Comparison of ENCODE assay signal across 22 mouse cellular contexts in the genomic region with DNA sequence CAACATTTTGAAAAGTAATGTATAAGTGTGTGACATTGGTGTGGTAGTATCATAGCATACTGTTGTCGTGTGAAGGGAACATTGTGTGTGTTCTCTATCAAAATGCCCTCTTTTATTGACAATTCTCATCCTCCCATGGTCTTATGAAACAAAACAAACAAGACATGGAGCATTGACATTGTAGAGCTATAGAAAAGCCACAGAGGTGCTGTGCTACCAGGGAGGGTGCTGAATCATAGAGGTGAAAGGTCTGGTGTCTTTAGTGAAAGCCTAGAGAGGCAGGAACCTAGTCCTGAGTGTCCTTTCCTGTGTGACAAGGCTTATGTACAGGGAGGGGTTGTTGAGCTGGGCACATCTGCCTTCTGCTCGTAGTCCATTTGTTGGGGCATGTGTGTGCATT. TPM values are rescaled to one million over a fixed set of nuclear protein-coding genes. Genes with fewer than 3 reads are reported as not detected.
DNase-seq lines count a peak whose midpoint lies in the region; ATAC-seq and TF ChIP-seq lines count a peak whose summit lies in the region.
"Had no signal": no experiment of that assay in that cellular context is flagged by ENCODE, and none has a peak within 500 bp of the region (broad histone marks: within the 10 kb centered on the region; RNA-seq: fewer than 3 reads in every experiment).

No protein-coding gene starts in this region.

- no peaks in the 10 kb centered on the region for H3K27me3 ChIP-seq in liver, embryonic 16.5 days (ENCODE audit: control insufficient read depth, insufficient read depth, low read depth, low read length)
- no peaks in the 10 kb centered on the region for H3K27me3 ChIP-seq in midbrain, embryonic 13.5 days
- no peaks in the 10 kb centered on the region for H3K27me3 ChIP-seq in midbrain, embryonic 10.5 days (ENCODE audit: low read depth, poor library complexity, severe bottlenecking)
- H3K27me3 ChIP-seq: embryonic facial prominence, embryonic 13.5 days; embryonic facial prominence, embryonic 15.5 days; forebrain, embryonic 13.5 days had no signal

- WGBS in liver, embryonic 16.5 days (ENCODE audit: insufficient replicate concordance) = 73% methylated on average over 2 of the region's 2 CpGs
- WGBS in midbrain, embryonic 13.5 days = 90% methylated on average over 2 of the region's 2 CpGs
- WGBS in midbrain, embryonic 10.5 days = 90% methylated on average over 2 of the region's 2 CpGs

- peak overlapping the region; percentile 74; the same call in 1 of the 2 replicates for H3K27ac ChIP-seq in layer of hippocampus, adult 2 months
- H3K27ac ChIP-seq in liver, embryonic 16.5 days (ENCODE audit: low read length) = no peak overlapping the region
- 0 out of 2 replicates have a peak overlapping the region, but pooled peaks have one; percentile 0 for H3K27ac ChIP-seq in midbrain, embryonic 13.5 days
- H3K27ac ChIP-seq in midbrain, embryonic 10.5 days (replicated peaks) = no peak overlapping the region
- H3K27ac ChIP-seq: embryonic facial prominence, embryonic 13.5 days; embryonic facial prominence, embryonic 15.5 days; forebrain, embryonic 10.5 days; forebrain, embryonic 13.5 days had no signal

- no peak overlapping the region for H3K9ac ChIP-seq in liver, embryonic 16.5 days (ENCODE audit: low read depth, low read length)
- no peak overlapping the region for H3K9ac ChIP-seq in midbrain, embryonic 13.5 days (replicated peaks)
- H3K9ac ChIP-seq: embryonic facial prominence, embryonic 13.5 days; embryonic facial prominence, embryonic 15.5 days; forebrain, embryonic 13.5 days had no signal

- TF ChIP-seq CTCF in layer of hippocampus, adult 2 months (conservative IDR thresholded peaks at IDR 0.05) = no peak

- DNase-seq in layer of hippocampus, adult 2 months (ENCODE audit: low spot score in 2 of 2) = no peak
- no peak for DNase-seq in layer of hippocampus, adult 11-12 months (ENCODE audit: low spot score)
- DNase-seq in liver = no peak
- DNase-seq in midbrain, embryonic 10.5 days (ENCODE audit: low spot score) = no peak
- DNase-seq: adrenal gland, adult 2 months; adrenal gland, postnatal 10 days; adrenal gland, postnatal 25 days; cerebellum, adult 11 months; cerebellum, adult 18-20 months; cerebellum, adult 8-10 months; cerebellum, adult 9-11 months; cerebellum, postnatal 14 days; cerebellum, postnatal 36 days; embryo, embryonic 11 days had no signal

- peak; percentile 35; the same call in 1 of the 2 replicates for ATAC-seq in liver, embryonic 16.5 days (ENCODE audit: low read depth)
- no peak for ATAC-seq in midbrain, embryonic 13.5 days
- ATAC-seq: forebrain, embryonic 13.5 days; forebrain, embryonic 16.5 days had no signal

- no peaks in the 10 kb centered on the region for H3K9me3 ChIP-seq in liver, embryonic 16.5 days (replicated peaks; ENCODE audit: control insufficient read depth, low read length)
- no peaks in the 10 kb centered on the region for H3K9me3 ChIP-seq in midbrain, embryonic 13.5 days
- no peaks in the 10 kb centered on the region for H3K9me3 ChIP-seq in midbrain, embryonic 10.5 days (replicated peaks)
- H3K9me3 ChIP-seq: embryonic facial prominence, embryonic 13.5 days; embryonic facial prominence, embryonic 15.5 days; forebrain, embryonic 10.5 days; forebrain, embryonic 13.5 days had no signal

- no peak overlapping the region for H3K4me2 ChIP-seq in liver, embryonic 16.5 days (ENCODE audit: low read depth, low read length)
- no peak overlapping the region for H3K4me2 ChIP-seq in midbrain, embryonic 13.5 days (replicated peaks)
- H3K4me2 ChIP-seq: embryonic facial prominence, embryonic 13.5 days; embryonic facial prominence, embryonic 15.5 days; forebrain, embryonic 13.5 days had no signal

- H3K4me1 ChIP-seq in liver, embryonic 16.5 days (ENCODE audit: control insufficient read depth, low read depth, low read length) = no peaks in the 10 kb centered on the region
- H3K4me1 ChIP-seq in midbrain, embryonic 13.5 days (replicated peaks) = peaks cover 38% of the 10 kb centered on the region
- H3K4me1 ChIP-seq in midbrain, embryonic 10.5 days = peaks cover 13% of the 10 kb centered on the region

- no peaks in the 10 kb centered on the region for H3K36me3 ChIP-seq in liver, embryonic 16.5 days (ENCODE audit: control insufficient read depth, insufficient read depth)
- no peaks in the 10 kb centered on the region for H3K36me3 ChIP-seq in midbrain, embryonic 13.5 days
- H3K36me3 ChIP-seq in midbrain, embryonic 10.5 days = no peaks in the 10 kb centered on the region
- H3K36me3 ChIP-seq: embryonic facial prominence, embryonic 13.5 days; embryonic facial prominence, embryonic 15.5 days; forebrain, embryonic 10.5 days had no signal

- H3K4me3 ChIP-seq in layer of hippocampus, adult 2 months = no peak overlapping the region
- H3K4me3 ChIP-seq in liver, embryonic 16.5 days (ENCODE audit: low read depth, low read length) = no peak overlapping the region
- no peak overlapping the region for H3K4me3 ChIP-seq in midbrain, embryonic 13.5 days (replicated peaks)
- no peak overlapping the region for H3K4me3 ChIP-seq in midbrain, embryonic 10.5 days
- H3K4me3 ChIP-seq: embryonic facial prominence, embryonic 13.5 days; embryonic facial prominence, embryonic 15.5 days; erythroblast, embryonic 14.5 days; forebrain, embryonic 10.5 days; forebrain, embryonic 13.5 days had no signal

RNA-seq across cellular contexts. Expression of a gene that starts 40.6 kb away (rescaled TPM):
- total RNA-seq in layer of hippocampus, adult 2 months (2021) = 10 to 100 TPM; 45.3 to 45.5 TPM
- 14.1 and 15.4 TPM in 2 replicates for polyA plus RNA-seq in liver, embryonic 16.5 days (2015; fragmentation: Nextera tagmentation; extraction: Ambion mirVana)
- 89.3 and 90.9 TPM in 2 replicates for polyA plus RNA-seq in midbrain, embryonic 13.5 days (2015; fragmentation: Nextera tagmentation; extraction: Ambion mirVana)
- polyA plus RNA-seq in midbrain, embryonic 10.5 days (2016; fragmentation: Nextera tagmentation; extraction: Ambion mirVana) = 61.0 and 70.0 TPM in 2 replicates

Comparison
In these comparisons a context has a peak if more than half of its experiments do, and no peak if none do; other contexts are left out.
1. H3K27ac ChIP-seq: peak in layer of hippocampus, adult 2 months (single experiment) and midbrain, embryonic 13.5 days (single experiment); none in liver, embryonic 16.5 days (single experiment) and midbrain, embryonic 10.5 days (single experiment).